19 mouse cellular contexts compared by ENCODE assay signal in the genomic region with DNA sequence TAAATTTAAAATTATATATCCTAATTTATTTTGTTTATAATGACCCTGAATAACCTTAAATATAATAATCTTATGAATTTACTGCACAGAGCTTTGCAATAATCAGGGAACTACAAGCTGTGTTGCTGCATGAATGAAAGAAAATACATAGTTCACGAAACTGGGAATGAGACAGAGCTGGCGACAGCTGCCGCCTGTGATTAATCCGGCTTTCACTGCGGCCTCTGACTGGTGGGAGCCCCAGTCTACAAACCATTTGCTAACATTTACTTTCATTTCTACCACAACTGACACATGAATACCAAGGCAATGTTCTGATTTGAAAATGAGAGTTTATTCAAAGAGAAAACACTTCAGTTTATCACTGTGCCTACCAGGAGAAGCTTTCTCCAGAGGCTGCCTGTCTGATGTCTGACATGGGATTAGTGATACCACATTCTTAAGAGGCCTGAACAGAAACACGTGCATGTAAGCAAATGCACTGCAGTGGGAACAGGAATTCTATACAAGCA.
DNase-seq lines count a peak whose midpoint lies in the region; ATAC-seq lines count a peak whose summit lies in the region.
"Had no signal": no experiment of that assay in that cellular context is flagged by ENCODE, and none has a peak within 500 bp of the region (broad histone marks: within the 10 kb centered on the region; RNA-seq: fewer than 3 reads in every experiment).

No protein-coding gene starts in this region.

- peak; percentile 51; the same call in 1 of the 2 replicates for ATAC-seq in embryonic facial prominence, embryonic 14.5 days (ENCODE audit: low read depth)
- no peak for ATAC-seq in heart, embryonic 15.5 days (replicated peaks; ENCODE audit: insufficient number of reproducible peaks, insufficient read depth, low FRiP score, low read depth)
- 0 out of 2 replicates have a peak, but pooled peaks have one; percentile 9 for ATAC-seq in midbrain, embryonic 15.5 days (replicated peaks)
- ATAC-seq: intestine, embryonic 15.5 days had no signal

- no peaks in the 10 kb centered on the region for H3K27me3 ChIP-seq in embryonic facial prominence, embryonic 14.5 days (replicated peaks; ENCODE audit: control insufficient read depth, insufficient read depth, low read length)
- H3K27me3 ChIP-seq in embryonic facial prominence, embryonic 10.5 days (replicated peaks; ENCODE audit: low read depth, poor library complexity, severe bottlenecking): no peaks in the 10 kb centered on the region
- no peaks in the 10 kb centered on the region for H3K27me3 ChIP-seq in heart, embryonic 15.5 days
- no peaks in the 10 kb centered on the region for H3K27me3 ChIP-seq in heart, embryonic 10.5 days (ENCODE audit: insufficient read depth, poor library complexity, severe bottlenecking)
- H3K27me3 ChIP-seq in midbrain, embryonic 15.5 days (replicated peaks): no peaks in the 10 kb centered on the region
- H3K27me3 ChIP-seq: CH12.LX; embryonic facial prominence, embryonic 12.5 days; hindbrain, embryonic 13.5 days; intestine, embryonic 15.5 days; limb, embryonic 15.5 days; stomach, embryonic 15.5 days had no signal

- H3K4me3 ChIP-seq in embryonic facial prominence, embryonic 14.5 days (ENCODE audit: low read depth, low read length): no peak overlapping the region
- no peak overlapping the region for H3K4me3 ChIP-seq in embryonic facial prominence, embryonic 10.5 days
- no peak overlapping the region for H3K4me3 ChIP-seq in heart, embryonic 15.5 days
- H3K4me3 ChIP-seq in heart, embryonic 10.5 days: no peak overlapping the region
- H3K4me3 ChIP-seq in midbrain, embryonic 15.5 days: no peak overlapping the region
- H3K4me3 ChIP-seq: embryonic facial prominence, embryonic 12.5 days; hindbrain, embryonic 13.5 days; intestine, embryonic 15.5 days; limb, embryonic 15.5 days; stomach, embryonic 15.5 days had no signal

- WGBS in embryonic facial prominence, embryonic 14.5 days: 52% methylated on average over 6 of the region's 6 CpGs
- WGBS in embryonic facial prominence, embryonic 10.5 days: 78% methylated on average over 6 of the region's 6 CpGs
- WGBS in heart, embryonic 15.5 days: 38% methylated on average over 6 of the region's 6 CpGs
- WGBS in heart, embryonic 10.5 days: 67% methylated on average over 6 of the region's 6 CpGs
- 26% methylated on average over 6 of the region's 6 CpGs for WGBS in midbrain, embryonic 15.5 days

- DNase-seq in embryonic facial prominence, embryonic 14.5 days (ENCODE audit: low spot score): peak; percentile 40
- DNase-seq in embryonic facial prominence, embryonic 10.5 days (ENCODE audit: low spot score): no peak
- DNase-seq in heart, embryonic 10.5 days (ENCODE audit: low spot score): no peak
- peak; percentile 25 for DNase-seq in 3T3-L1 (ENCODE audit: low read depth, low spot score)
- no peak for DNase-seq in adrenal gland, postnatal 14 days
- DNase-seq in gastrocnemius, postnatal 36 days: no peak
- DNase-seq: adrenal gland, adult 8-10 months; cerebellum, adult 2 months; layer of hippocampus, postnatal 36 days; lung, postnatal 10 days; spleen, adult 18-20 months had no signal

- no peaks in the 10 kb centered on the region for H3K36me3 ChIP-seq in embryonic facial prominence, embryonic 14.5 days (ENCODE audit: control insufficient read depth, insufficient read depth, low read length)
- H3K36me3 ChIP-seq in embryonic facial prominence, embryonic 10.5 days (replicated peaks): no peaks in the 10 kb centered on the region
- H3K36me3 ChIP-seq in heart, embryonic 15.5 days: no peaks in the 10 kb centered on the region
- no peaks in the 10 kb centered on the region for H3K36me3 ChIP-seq in heart, embryonic 10.5 days
- no peaks in the 10 kb centered on the region for H3K36me3 ChIP-seq in midbrain, embryonic 15.5 days (replicated peaks)
- H3K36me3 ChIP-seq: embryonic facial prominence, embryonic 12.5 days; hindbrain, embryonic 13.5 days; intestine, embryonic 15.5 days; limb, embryonic 15.5 days; stomach, embryonic 15.5 days had no signal

- no peaks in the 10 kb centered on the region for H3K9me3 ChIP-seq in embryonic facial prominence, embryonic 14.5 days (ENCODE audit: control insufficient read depth, low read length)
- no peaks in the 10 kb centered on the region for H3K9me3 ChIP-seq in embryonic facial prominence, embryonic 10.5 days
- H3K9me3 ChIP-seq in heart, embryonic 15.5 days (replicated peaks): no peaks in the 10 kb centered on the region
- H3K9me3 ChIP-seq in heart, embryonic 10.5 days: no peaks in the 10 kb centered on the region
- H3K9me3 ChIP-seq in midbrain, embryonic 15.5 days: no peaks in the 10 kb centered on the region
- H3K9me3 ChIP-seq: embryonic facial prominence, embryonic 12.5 days; hindbrain, embryonic 13.5 days; intestine, embryonic 15.5 days; limb, embryonic 15.5 days; stomach, embryonic 15.5 days had no signal

- intact Hi-C loops in gastrocnemius, postnatal 36 days (cut with DNase I): no loop called here

- H3K4me2 ChIP-seq in embryonic facial prominence, embryonic 14.5 days (ENCODE audit: low read depth, low read length): no peak overlapping the region
- peak overlapping the region; percentile 41; the same call in 1 of the 2 replicates for H3K4me2 ChIP-seq in heart, embryonic 15.5 days
- H3K4me2 ChIP-seq in midbrain, embryonic 15.5 days: no peak overlapping the region
- H3K4me2 ChIP-seq: embryonic facial prominence, embryonic 12.5 days; hindbrain, embryonic 13.5 days; intestine, embryonic 15.5 days; limb, embryonic 15.5 days; stomach, embryonic 15.5 days had no signal

- no peaks in the 10 kb centered on the region for H3K4me1 ChIP-seq in embryonic facial prominence, embryonic 14.5 days (ENCODE audit: control insufficient read depth, insufficient read depth, low read length)
- H3K4me1 ChIP-seq in embryonic facial prominence, embryonic 10.5 days: no peaks in the 10 kb centered on the region
- H3K4me1 ChIP-seq in heart, embryonic 15.5 days (replicated peaks): no peaks in the 10 kb centered on the region
- peaks cover 4% of the 10 kb centered on the region; the same call in 1 of the 2 replicates for H3K4me1 ChIP-seq in heart, embryonic 10.5 days
- H3K4me1 ChIP-seq in midbrain, embryonic 15.5 days: peaks cover 17% of the 10 kb centered on the region
- H3K4me1 ChIP-seq: embryonic facial prominence, embryonic 12.5 days; intestine, embryonic 15.5 days; limb, embryonic 15.5 days; stomach, embryonic 15.5 days had no signal

- H3K27ac ChIP-seq in embryonic facial prominence, embryonic 14.5 days (replicated peaks; ENCODE audit: low read depth, low read length): no peak overlapping the region
- no peak overlapping the region for H3K27ac ChIP-seq in embryonic facial prominence, embryonic 10.5 days (replicated peaks)
- peak overlapping the region; percentile 24; the same call in 1 of the 2 replicates for H3K27ac ChIP-seq in heart, embryonic 15.5 days
- no peak overlapping the region for H3K27ac ChIP-seq in heart, embryonic 10.5 days
- no peak overlapping the region for H3K27ac ChIP-seq in midbrain, embryonic 15.5 days
- H3K27ac ChIP-seq: embryonic facial prominence, embryonic 12.5 days; hindbrain, embryonic 13.5 days; intestine, embryonic 15.5 days; limb, embryonic 15.5 days; stomach, embryonic 15.5 days had no signal

- H3K9ac ChIP-seq in embryonic facial prominence, embryonic 14.5 days (ENCODE audit: low read depth, low read length): no peak overlapping the region
- no peak overlapping the region for H3K9ac ChIP-seq in heart, embryonic 15.5 days
- no peak overlapping the region for H3K9ac ChIP-seq in midbrain, embryonic 15.5 days
- H3K9ac ChIP-seq: embryonic facial prominence, embryonic 12.5 days; hindbrain, embryonic 13.5 days; intestine, embryonic 15.5 days; limb, embryonic 15.5 days; stomach, embryonic 15.5 days had no signal

Comparison
In these comparisons a context has a peak if more than half of its experiments do, and no peak if none do; other contexts are left out.
1. DNase-seq: peak in embryonic facial prominence, embryonic 14.5 days (single experiment) and 3T3-L1 (single experiment); none in embryonic facial prominence, embryonic 10.5 days (single experiment), heart, embryonic 10.5 days (single experiment), adrenal gland, postnatal 14 days (single experiment) and gastrocnemius, postnatal 36 days (0 of 2).